Mouse (Mus musculus) liver, embryonic 14.5 days (tissue): ENCODE measurements around the gene Trim27. TPM values are rescaled to one million over a fixed set of nuclear protein-coding genes. Genes with fewer than 3 reads are reported as not detected.

Experiments
- ATAC-seq: fragments of 200-750 bp; cut with Nextera tagmentation; 2 replicates; pipeline ENCODE4 v1.8.0; 2017; ENCODE audit warnings: moderate number of reproducible peaks, mild to moderate bottlenecking, moderate library complexity; ENCODE audit not compliant: insufficient read depth
- DNase-seq, 3 experiments: peaks; one replicate each; pipeline ENCODE4 v3.0.0-alpha.2; 2012 to 2013; ENCODE audit warnings: low read depth in 3 of 3, low spot score in 3 of 3
- H3K27ac ChIP-seq: fragments of 300-500 bp; sonication (generic); 2 replicates; pipeline ENCODE4 v1.5.1; 2014; ENCODE audit warnings: moderate library complexity, mild to moderate bottlenecking, control low read depth, inconsistent platforms
- H3K27me3 ChIP-seq: fragments of 300-500 bp; sonication (generic); 2 replicates; pipeline ENCODE4 v1.6.1; 2014; ENCODE audit warnings: mild to moderate bottlenecking, low read length, moderate library complexity; ENCODE audit not compliant: control insufficient read depth, insufficient read depth
- H3K36me3 ChIP-seq: fragments of 300-500 bp; sonication (generic); replicated peaks from 2 replicates; pipeline ENCODE4 v1.6.1; 2014; ENCODE audit warnings: low read depth; ENCODE audit not compliant: control insufficient read depth, insufficient read depth
- H3K4me1 ChIP-seq, 2 experiments: fragments of 200-500 bp in 1 of 2; fragments of 300-500 bp in 1 of 2; sonication (generic) in 1 of 2; replicated peaks; 2 replicates each; pipeline ENCODE4 v1.6.1; 2012 to 2014; ENCODE audit warnings: antibody characterized with exemption in 1 of 2, inconsistent platforms in 1 of 2, low read length in 1 of 2; ENCODE audit not compliant: control insufficient read depth in 2 of 2, insufficient read depth in 2 of 2
- H3K4me2 ChIP-seq: fragments of 300-500 bp; sonication (generic); 2 replicates; pipeline ENCODE4 v1.6.1; 2014; ENCODE audit warnings: low read depth, mild to moderate bottlenecking, control low read depth, moderate library complexity
- H3K4me3 ChIP-seq, 2 experiments: fragments of 200-500 bp in 1 of 2; fragments of 300-500 bp in 1 of 2; sonication (generic) in 1 of 2; 2 replicates each; pipeline ENCODE4 v1.5.1; 2012 to 2014; ENCODE audit warnings: low read depth in 2 of 2, low read length in 2 of 2, mild to moderate bottlenecking in 2 of 2, control low read depth in 1 of 2, inconsistent platforms in 1 of 2, moderate library complexity in 1 of 2; ENCODE audit not compliant: insufficient read depth in 1 of 2
- H3K9ac ChIP-seq: fragments of 300-500 bp; sonication (generic); replicated peaks from 2 replicates; pipeline ENCODE4 v1.6.1; 2014; ENCODE audit warnings: mild to moderate bottlenecking, control low read depth, moderate library complexity
- H3K9me3 ChIP-seq: fragments of 300-500 bp; sonication (generic); 2 replicates; pipeline ENCODE4 v1.6.1; 2016; ENCODE audit warnings: low read length, mixed read lengths; ENCODE audit not compliant: control insufficient read depth
- CTCF ChIP-seq: IDR thresholded peaks from 2 replicates; pipeline ENCODE4 v1.5.1; 2016; ENCODE audit warnings: antibody characterized with exemption, low read depth, control low read depth
- EP300 ChIP-seq: IDR thresholded peaks from 2 replicates; pipeline ENCODE4 v1.6.1; 2016; ENCODE audit warnings: antibody characterized with exemption, low read depth
- whole genome bisulfite sequencing: fragments of 180-500 bp; shearing (Covaris S2); extraction: QIAGEN DNeasy Blood & Tissue Kit; methylation state at CpG from one replicate; pipeline ENCODE4 v1.1.7; 2014; ENCODE audit not compliant: insufficient replicate concordance; 5-methylcytosine and 5-hydroxymethylcytosine counted together
- polyA plus RNA-seq, 2 experiments: library from polyadenylated mRNA; depleted of rRNA in 1 of 2; stranded (reverse) in 1 of 2; unstranded in 1 of 2; fragments of >200 nt; fragmentation: Nextera tagmentation in 1 of 2; extraction: Ambion mirVana in 1 of 2; gene quantifications; 2 replicates each; pipeline versions ENCODE4 v1.2.1 to v1.2.3; 2012 to 2014

Gene Trim27
- 28.0 and 36.9 TPM in 2 replicates for polyA plus RNA-seq (2012; rRNA removed)
- polyA plus RNA-seq (2014; fragmentation: Nextera tagmentation; extraction: Ambion mirVana), result 50.9 and 56.1 TPM in 2 replicates

GRCm38 (mm10) chr13:21179367-21179723 lies at the start of gene Trim27:
TSS of gene Trim27 (plus strand) at chr13:21179445.
- ATAC-seq (peak; percentile 39), DNase-seq (no peak)
- Histone ChIP-seq H3K9ac (peak within 1 kb of the TSS; percentile 86), H3K27ac (peak within 1 kb of the TSS; percentile 94), H3K4me2 (peak within 1 kb of the TSS; percentile 76), H3K27me3 (no peaks in the 10 kb centered on the region), H3K4me3 (peak within 1 kb of the TSS; percentile 88 to 95), H3K4me1 (peaks cover 7 to 16% of the 10 kb centered on the region in 2 experiments), H3K36me3 (peaks cover 25% of the 10 kb centered on the region), H3K9me3 (no peaks in the 10 kb centered on the region)
- under 1% methylated on average over 15 of the region's 15 CpGs for WGBS
- TF ChIP-seq CTCF (no peak), EP300 (no peak)

GRCm38 (mm10) chr13:21142421-21142820 lies 36.8 kb upstream of the Trim27 start:
- Histone ChIP-seq H3K9me3 (no peaks in the 10 kb centered on the region), H3K4me3 (no peak overlapping the region), H3K4me2 (no peak overlapping the region), H3K27me3 (no peaks in the 10 kb centered on the region), H3K27ac (no peak overlapping the region), H3K36me3 (no peaks in the 10 kb centered on the region), H3K4me1 (no peaks in the 10 kb centered on the region), H3K9ac (no peak overlapping the region)
- 29% methylated on average over 8 of the region's 8 CpGs for WGBS
- peak; percentile 38 for TF ChIP-seq CTCF
- TF ChIP-seq EP300, result no peak
- ATAC-seq, result no peak
- no peak for DNase-seq

- TF ChIP-seq EP300 (no peak), CTCF (no peak)
- Histone ChIP-seq H3K4me2 (no peak within 1 kb of the TSS), H3K9ac (no peak within 1 kb of the TSS), H3K9me3 (no peaks in the 10 kb centered on the region), H3K4me1 (no peaks in the 10 kb centered on the region), H3K27me3 (no peaks in the 10 kb centered on the region), H3K4me3 (no peak within 1 kb of the TSS), H3K36me3 (no peaks in the 10 kb centered on the region), H3K27ac (no peak within 1 kb of the TSS)
- WGBS, result 45% methylated on average over 4 of the region's 4 CpGs
- DNase-seq, result no peak
- ATAC-seq, result no peak
Measured at GRCm38 (mm10) chr13:21145767-21146166, 33.5 kb upstream of the Trim27 start, which contains the start of gene Olfr1368. TSS of gene Olfr1368 (minus strand) at chr13:21145867.

- DNase-seq, result no peak
- ATAC-seq, result no peak
- WGBS, result 55% methylated on average over 5 of the region's 5 CpGs
- TF ChIP-seq EP300 (no peak), CTCF (no peak)
- H3K9ac ChIP-seq, result no peak overlapping the region
- H3K9me3 ChIP-seq, result no peaks in the 10 kb centered on the region
- peaks cover 17% of the 10 kb centered on the region for H3K27me3 ChIP-seq
- H3K4me2 ChIP-seq, result no peak overlapping the region
- H3K4me3 ChIP-seq, result no peak overlapping the region
- peaks cover 2 to 9% of the 10 kb centered on the region in 2 experiments; a peak in 3 of 4 replicates for H3K4me1 ChIP-seq
- no peaks in the 10 kb centered on the region for H3K36me3 ChIP-seq
- no peak overlapping the region for H3K27ac ChIP-seq
Measured at GRCm38 (mm10) chr13:21155888-21156287, 23.4 kb upstream of the Trim27 start.

GRCm38 (mm10) chr13:21158071-21158470 lies 21.2 kb upstream of the Trim27 start:
- WGBS, result 9% methylated on average over 9 of the region's 9 CpGs
- H3K4me1 ChIP-seq, result peaks cover 5 to 14% of the 10 kb centered on the region in 2 experiments
- H3K4me3 ChIP-seq, result no peak overlapping the region
- H3K36me3 ChIP-seq, result no peaks in the 10 kb centered on the region
- no peak overlapping the region for H3K9ac ChIP-seq
- no peak overlapping the region for H3K27ac ChIP-seq
- DNase-seq (no peak), ATAC-seq (no peak)
- H3K9me3 ChIP-seq, result no peaks in the 10 kb centered on the region
- peaks cover 17% of the 10 kb centered on the region for H3K27me3 ChIP-seq
- TF ChIP-seq EP300, result no peak
- no peak for TF ChIP-seq CTCF
- H3K4me2 ChIP-seq, result peak overlapping the region; percentile 94
